Mouse (Mus musculus) thymus, adult 2 months (tissue): Measurements from ENCODE around the gene Tatdn2. TPM values are rescaled to one million over a fixed set of nuclear protein-coding genes. Genes with fewer than 3 reads are reported as not detected.

ENCODE experiments used
- DNase-seq: peaks from one replicate; pipeline ENCODE4 v3.0.0; 2021
- H3K27ac ChIP-seq: fragments of 200-500 bp; 2 replicates; pipeline ENCODE4 v1.5.1; 2012; ENCODE audit warnings: low read length, control low read depth; ENCODE audit not compliant: control insufficient read depth, insufficient read depth
- H3K27me3 ChIP-seq: fragments of 200-500 bp; 2 replicates; pipeline ENCODE4 v1.6.1; 2012; ENCODE audit warnings: mild to moderate bottlenecking, low read length, moderate library complexity, mixed read lengths; ENCODE audit not compliant: control insufficient read depth, insufficient read depth
- H3K36me3 ChIP-seq: fragments of 200-500 bp; 2 replicates; pipeline ENCODE4 v1.6.1; 2012; ENCODE audit warnings: mild to moderate bottlenecking, low read length, moderate library complexity; ENCODE audit not compliant: control insufficient read depth, insufficient read depth
- H3K4me1 ChIP-seq: fragments of 200-500 bp; replicated peaks from 2 replicates; pipeline ENCODE4 v1.6.1; 2012; ENCODE audit warnings: low read length; ENCODE audit not compliant: control insufficient read depth, insufficient read depth
- H3K4me3 ChIP-seq: fragments of 200-500 bp; 2 replicates; pipeline ENCODE4 v1.5.1; 2012; ENCODE audit warnings: mild to moderate bottlenecking, low read length, control low read depth, moderate library complexity; ENCODE audit not compliant: control insufficient read depth, insufficient read depth
- CTCF ChIP-seq: fragments of 200-500 bp; IDR thresholded peaks from 2 replicates; pipeline ENCODE4 v1.5.1; 2012; ENCODE audit warnings: mild to moderate bottlenecking, control low read depth, low read length, moderate library complexity, borderline replicate concordance; ENCODE audit not compliant: control insufficient read depth, poor library complexity, insufficient read depth; ENCODE audit errors: extremely low read depth
- POLR2A ChIP-seq: fragments of 200-500 bp; IDR thresholded peaks from 2 replicates; pipeline ENCODE4 v1.6.1; 2012; ENCODE audit warnings: mild to moderate bottlenecking, low read length, control low read depth, moderate library complexity; ENCODE audit not compliant: control insufficient read depth, poor library complexity, insufficient read depth; ENCODE audit errors: extremely low read depth
- WGBS: fragments of 180-500 bp; shearing (Covaris S2); methylation state at CpG from one replicate; pipeline ENCODE4 v1.1.7; 2018; 5-methylcytosine and 5-hydroxymethylcytosine counted together
- polyA plus RNA-seq: library from polyadenylated mRNA; depleted of rRNA; stranded (reverse); fragments of >200 nt; gene quantifications from 2 replicates; pipeline ENCODE4 v1.2.3, GENCODE M21; 2012; rRNA removed

Gene Tatdn2
- polyA plus RNA-seq, 1 experiment, result 35.7 TPM

DNA sequence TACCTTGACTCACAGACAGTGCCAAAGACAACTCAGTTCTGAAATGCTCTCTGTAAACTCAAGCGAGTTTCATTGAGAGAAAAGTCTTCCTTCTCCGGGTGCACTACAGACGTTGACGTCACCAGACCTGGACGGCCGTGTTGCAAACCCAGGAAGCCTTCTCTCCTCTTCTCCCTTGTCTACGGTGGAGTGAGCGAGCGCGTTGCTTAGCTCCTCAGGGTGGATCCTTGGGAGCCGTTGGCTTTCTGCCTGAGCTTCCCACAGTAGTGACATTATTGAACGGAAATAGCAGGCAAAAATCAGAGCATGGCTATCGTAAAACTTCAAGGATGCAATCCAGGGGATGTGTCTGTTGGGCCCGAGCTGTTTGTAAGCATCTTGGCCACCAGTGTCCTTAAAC, 50.4 kb downstream of the Tatdn2 start:
- Histone ChIP-seq H3K36me3 (no peaks in the 10 kb centered on the region), H3K27me3 (no peaks in the 10 kb centered on the region), H3K4me1 (peaks cover 14% of the 10 kb centered on the region), H3K27ac (no peak overlapping the region), H3K4me3 (no peak overlapping the region)
- DNase-seq, result no peak
- 93% methylated on average over 14 of the region's 14 CpGs for WGBS
- TF ChIP-seq CTCF (no peak), POLR2A (no peak)

DNA sequence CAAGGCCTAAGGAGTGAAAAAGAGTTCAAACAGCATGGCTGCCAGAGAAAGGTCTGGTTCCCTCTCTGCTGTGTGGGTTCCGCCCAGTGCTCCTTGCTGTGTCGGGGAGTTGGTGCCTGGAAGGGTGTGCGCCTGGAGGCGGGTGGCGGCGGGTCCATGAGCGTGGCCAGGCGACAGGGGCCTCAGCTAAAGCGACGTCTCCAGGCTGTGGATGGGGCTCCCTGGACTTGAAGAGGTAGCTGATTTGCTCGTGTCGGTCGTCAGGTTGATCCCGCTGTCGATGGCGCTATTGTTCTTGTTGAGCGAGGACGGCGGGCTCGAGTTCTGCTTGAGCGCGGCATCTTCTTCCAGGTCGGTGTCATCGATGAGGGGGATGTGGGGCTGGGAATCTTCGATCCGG, 51.5 kb downstream of the Tatdn2 start:
- TF ChIP-seq CTCF, result no peak
- no peak for TF ChIP-seq POLR2A
- no peak for DNase-seq
- Histone ChIP-seq H3K36me3 (no peaks in the 10 kb centered on the region), H3K4me1 (peaks cover 14% of the 10 kb centered on the region), H3K27me3 (no peaks in the 10 kb centered on the region), H3K27ac (no peak overlapping the region), H3K4me3 (peak overlapping the region; percentile 23)
- WGBS, result 49% methylated on average over 26 of the region's 26 CpGs

GRCm38 (mm10) chr6:113749119-113749685, 52.4 kb downstream of the Tatdn2 start:
- WGBS, result 15% methylated on average over 17 of the region's 17 CpGs
- H3K27ac ChIP-seq, result no peak overlapping the region
- no peaks in the 10 kb centered on the region for H3K27me3 ChIP-seq
- peak overlapping the region; percentile 30 for H3K4me3 ChIP-seq
- TF ChIP-seq CTCF (no peak), POLR2A (no peak)
- no peaks in the 10 kb centered on the region for H3K36me3 ChIP-seq
- peaks cover 14% of the 10 kb centered on the region for H3K4me1 ChIP-seq
- peak; percentile 28 for DNase-seq

Other genes starting within 250 kb of the Tatdn2 start
- gene Il17re, start 238.6 kb upstream of the Tatdn2 start, polyA plus RNA-seq, result 22.8 and 32.5 TPM in 2 replicates
- gene Il17rc, start 225.6 kb upstream of the Tatdn2 start, polyA plus RNA-seq, result 14.3 and 15.4 TPM in 2 replicates
- gene Creld1, start 213.8 kb upstream of the Tatdn2 start, polyA plus RNA-seq, result 15.2 and 16.1 TPM in 2 replicates
- gene Prrt3, start 195.1 kb upstream of the Tatdn2 start, polyA plus RNA-seq, result 0.16 and 0.28 TPM in 2 replicates
- gene Emc3, start 165.4 kb upstream of the Tatdn2 start, polyA plus RNA-seq, result 54.5 and 59.7 TPM in 2 replicates
- 13.3 and 17.4 TPM in 2 replicates for gene Fancd2, start 165.4 kb upstream of the Tatdn2 start, polyA plus RNA-seq
- gene Fancd2os, start 96.3 kb upstream of the Tatdn2 start, polyA plus RNA-seq, result not detected in 2 replicates
- gene Brk1, start 92.3 kb upstream of the Tatdn2 start, polyA plus RNA-seq, result 197 and 243 TPM in 2 replicates
- 33.5 and 37.9 TPM in 2 replicates for gene Vhl, start 73.1 kb upstream of the Tatdn2 start, polyA plus RNA-seq
- 16.5 and 17.8 TPM in 2 replicates for gene Irak2, start 58.6 kb upstream of the Tatdn2 start, polyA plus RNA-seq
- gene Ghrl, start 22.8 kb downstream of the Tatdn2 start, polyA plus RNA-seq, result 1.8 and 2.0 TPM in 2 replicates
- gene Sec13, start 43.7 kb downstream of the Tatdn2 start, polyA plus RNA-seq, result 163 and 167 TPM in 2 replicates